Mouse (Mus musculus) neural tube, embryonic 14.5 days (tissue): Measurements from ENCODE around the gene Arl9. TPM values are rescaled to one million over a fixed set of nuclear protein-coding genes. Genes with fewer than 3 reads are reported as not detected.

ENCODE experiments used
- ATAC-seq: fragments of 200-750 bp; cut with Nextera tagmentation; 2 replicates; pipeline ENCODE4 v1.8.0; 2017; ENCODE audit warnings: low read depth, mild to moderate bottlenecking, moderate TSS enrichment, moderate library complexity
- H3K27ac ChIP-seq: fragments of 300-500 bp; sonication (generic); 2 replicates; pipeline ENCODE4 v1.5.1; 2014; ENCODE audit warnings: low read depth, mild to moderate bottlenecking, control low read depth, low read length, moderate library complexity, mixed read lengths
- H3K27me3 ChIP-seq: fragments of 300-500 bp; sonication (generic); 2 replicates; pipeline ENCODE4 v1.6.1; 2014; ENCODE audit warnings: low read length; ENCODE audit not compliant: control insufficient read depth, insufficient read depth
- H3K36me3 ChIP-seq: fragments of 300-500 bp; sonication (generic); 2 replicates; pipeline ENCODE4 v1.6.1; 2014; ENCODE audit warnings: low read length, mixed read lengths; ENCODE audit not compliant: control insufficient read depth, insufficient read depth
- H3K4me1 ChIP-seq: fragments of 300-500 bp; sonication (generic); 2 replicates; pipeline ENCODE4 v1.6.1; 2014; ENCODE audit warnings: low read length; ENCODE audit not compliant: control insufficient read depth, insufficient read depth
- H3K4me2 ChIP-seq: fragments of 300-500 bp; sonication (generic); 2 replicates; pipeline ENCODE4 v1.6.1; 2014; ENCODE audit warnings: mild to moderate bottlenecking, low read depth, low read length, control low read depth
- H3K4me3 ChIP-seq: fragments of 300-500 bp; sonication (generic); 2 replicates; pipeline ENCODE4 v1.5.1; 2014; ENCODE audit warnings: low read depth, low read length, control low read depth, mixed read lengths
- H3K9ac ChIP-seq: fragments of 300-500 bp; sonication (generic); replicated peaks from 2 replicates; pipeline ENCODE4 v1.6.1; 2014; ENCODE audit warnings: low read depth, mild to moderate bottlenecking, control low read depth, low read length, mixed read lengths
- H3K9me3 ChIP-seq: fragments of 300-500 bp; sonication (generic); 2 replicates; pipeline ENCODE4 v1.6.1; 2016; ENCODE audit warnings: low read length; ENCODE audit not compliant: control insufficient read depth
- WGBS: fragments of 180-500 bp; shearing (Covaris S2); extraction: QIAGEN DNeasy Blood & Tissue Kit; methylation state at CpG from one replicate; pipeline ENCODE4 v1.1.7; 2014; 5-methylcytosine and 5-hydroxymethylcytosine counted together
- polyA plus RNA-seq: library from polyadenylated mRNA; unstranded; fragments of >200 nt; fragmentation: Nextera tagmentation; extraction: Ambion mirVana; gene quantifications from 2 replicates; pipeline ENCODE4 v1.2.1, GENCODE M21; 2014

Arl9 gene
- polyA plus RNA-seq, 1 experiment from 2014 or later, result not detected

GRCm38 (mm10) chr5:77044362-77044761, 40.5 kb downstream of the Arl9 start:
- ATAC-seq, result no peak
- H3K27ac ChIP-seq, result no peak overlapping the region

GRCm38 (mm10) chr5:77052616-77053015, 48.8 kb downstream of the Arl9 start:
- 87% methylated on average over 5 of the region's 5 CpGs for WGBS
- Histone ChIP-seq H3K9me3 (no peaks in the 10 kb centered on the region; the same call in 1 of the 2 replicates), H3K27me3 (no peaks in the 10 kb centered on the region), H3K4me3 (no peak overlapping the region), H3K4me1 (no peaks in the 10 kb centered on the region), H3K4me2 (no peak overlapping the region), H3K9ac (no peak overlapping the region), H3K36me3 (no peaks in the 10 kb centered on the region), H3K27ac (no peak overlapping the region)
- ATAC-seq, result no peak

More at GRCm38 (mm10) chr5:77044362-77044761, 40.5 kb downstream of the Arl9 start:
- Histone ChIP-seq H3K9ac (no peak overlapping the region), H3K9me3 (no peaks in the 10 kb centered on the region), H3K4me3 (no peak overlapping the region), H3K27me3 (no peaks in the 10 kb centered on the region), H3K36me3 (no peaks in the 10 kb centered on the region), H3K4me1 (no peaks in the 10 kb centered on the region), H3K4me2 (no peak overlapping the region)
- WGBS, result 48% methylated on average over 5 of the region's 5 CpGs

- Histone ChIP-seq H3K36me3 (no peaks in the 10 kb centered on the region), H3K27ac (no peak overlapping the region), H3K9ac (no peak overlapping the region), H3K27me3 (no peaks in the 10 kb centered on the region), H3K4me1 (no peaks in the 10 kb centered on the region), H3K4me2 (no peak overlapping the region), H3K9me3 (no peaks in the 10 kb centered on the region; the same call in 1 of the 2 replicates), H3K4me3 (no peak overlapping the region)
- WGBS, result 52% methylated on average over 12 of the region's 12 CpGs
- no peak for ATAC-seq
These were observed 53.1 kb downstream of the Arl9 start for GRCm38 (mm10) chr5:77056881-77057440.

Other genes with a start within 250 kb of the Arl9 start
- gene Aasdh, start 98.5 kb upstream of the Arl9 start, polyA plus RNA-seq, result 18.8 and 22.1 TPM in 2 replicates
- gene Paics, start 52.7 kb upstream of the Arl9 start, polyA plus RNA-seq, result 165 and 174 TPM in 2 replicates
- gene Ppat, start 52.5 kb upstream of the Arl9 start, polyA plus RNA-seq, result 12.8 and 13.4 TPM in 2 replicates
- gene Srp72, start 29.4 kb upstream of the Arl9 start, polyA plus RNA-seq, result 87.6 and 93.3 TPM in 2 replicates
- gene Thegl, start 12.0 kb downstream of the Arl9 start, polyA plus RNA-seq, result 0.40 and 0.86 TPM in 2 replicates
- gene Hopx, start 111.1 kb downstream of the Arl9 start, polyA plus RNA-seq, result 16.2 and 29.3 TPM in 2 replicates
- 3.7 and 6.0 TPM in 2 replicates for gene Spink2, start 207.4 kb downstream of the Arl9 start, polyA plus RNA-seq